ENCODE assay signal across 21 mouse cellular contexts in the genomic region with DNA sequence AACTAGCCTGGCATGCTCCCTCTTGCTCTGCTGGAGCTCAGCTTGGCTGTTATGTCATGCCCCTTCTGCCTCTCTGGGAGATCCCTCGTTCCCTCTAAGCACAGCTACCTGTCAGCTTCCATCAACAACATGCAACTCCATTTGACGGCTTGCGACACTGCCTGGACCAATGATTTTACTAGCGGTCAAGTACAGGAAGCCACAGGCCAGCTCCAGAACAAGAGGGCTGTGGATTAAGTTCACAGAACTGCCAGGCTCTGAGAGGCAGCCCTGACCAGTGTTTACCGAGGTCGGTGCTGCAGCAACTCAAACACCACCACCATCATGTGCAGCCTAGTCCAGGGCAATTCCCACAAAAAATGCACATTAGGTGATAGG. TPM values are rescaled to one million over a fixed set of nuclear protein-coding genes. Genes with fewer than 3 reads are reported as not detected.
DNase-seq lines count a peak whose midpoint lies in the region; ATAC-seq and TF ChIP-seq lines count a peak whose summit lies in the region.
"Had no signal": no experiment of that assay in that cellular context is flagged by ENCODE, and none has a peak within 500 bp of the region (broad histone marks: within the 10 kb centered on the region; RNA-seq: fewer than 3 reads in every experiment).

No protein-coding gene starts in this region.

- DNase-seq in gastrocnemius, adult 2 months: no peak
- no peak for DNase-seq in gastrocnemius, postnatal 25 days
- DNase-seq in lung, embryonic 14.5 days: no peak
- DNase-seq in kidney, adult 9 months: no peak
- no peak for DNase-seq in left cerebral cortex, adult 9 months (ENCODE audit: low spot score in 2 of 2)
- DNase-seq: cerebellum, postnatal 14 days; liver, postnatal 0 days; midbrain, embryonic 14.5 days; thymus, postnatal 25 days had no signal

- H3K9me3 ChIP-seq in intestine, embryonic 15.5 days: no peaks in the 10 kb centered on the region
- no peaks in the 10 kb centered on the region for H3K9me3 ChIP-seq in intestine, embryonic 16.5 days (ENCODE audit: control insufficient read depth, low read length)
- H3K9me3 ChIP-seq in lung, embryonic 14.5 days (ENCODE audit: low read depth, low read length): no peaks in the 10 kb centered on the region
- H3K9me3 ChIP-seq in stomach, embryonic 15.5 days: no peaks in the 10 kb centered on the region
- H3K9me3 ChIP-seq: forebrain, embryonic 10.5 days had no signal

- WGBS in intestine, embryonic 15.5 days: 69% methylated on average over 6 of the region's 6 CpGs
- WGBS in intestine, embryonic 16.5 days: 72% methylated on average over 6 of the region's 6 CpGs
- WGBS in lung, embryonic 14.5 days: 39% methylated on average over 6 of the region's 6 CpGs
- 54% methylated on average over 6 of the region's 6 CpGs for WGBS in stomach, embryonic 15.5 days

- no peak for TF ChIP-seq CTCF in gastrocnemius, adult 2 months (IDR thresholded peaks at IDR 0.05)
- TF ChIP-seq CTCF in lung, embryonic 14.5 days (IDR thresholded peaks at IDR 0.05; ENCODE audit: low read depth): no peak

- no peaks in the 10 kb centered on the region for H3K27me3 ChIP-seq in intestine, embryonic 15.5 days (replicated peaks)
- no peaks in the 10 kb centered on the region for H3K27me3 ChIP-seq in intestine, embryonic 16.5 days (replicated peaks; ENCODE audit: control insufficient read depth, insufficient read depth, low read length)
- H3K27me3 ChIP-seq in lung, embryonic 14.5 days (ENCODE audit: insufficient read depth, low read length): no peaks in the 10 kb centered on the region
- no peaks in the 10 kb centered on the region for H3K27me3 ChIP-seq in stomach, embryonic 15.5 days (replicated peaks)

- ATAC-seq in intestine, embryonic 15.5 days: no peak
- no peak for ATAC-seq in intestine, embryonic 16.5 days
- ATAC-seq in lung, embryonic 14.5 days (ENCODE audit: insufficient read depth): no peak; the same call in 1 of the 2 replicates
- no peak for ATAC-seq in stomach, embryonic 15.5 days (ENCODE audit: insufficient read depth, low FRiP score, low read depth)
- ATAC-seq: inflammation-experienced regulatory T-cells, adult 6 months; liver, postnatal 0 days had no signal

- intact Hi-C loops in gastrocnemius, adult 2 months (cut with DNase I): loop anchor here (5.0 kb wide), 1 partner anchor 35 kb away; no protein-coding TSS in a partner anchor

- H3K9ac ChIP-seq in intestine, embryonic 15.5 days: no peak overlapping the region
- no peak overlapping the region for H3K9ac ChIP-seq in intestine, embryonic 16.5 days (ENCODE audit: low read depth, low read length)
- no peak overlapping the region for H3K9ac ChIP-seq in lung, embryonic 14.5 days
- no peak overlapping the region for H3K9ac ChIP-seq in stomach, embryonic 15.5 days
- H3K9ac ChIP-seq: liver, postnatal 0 days had no signal

- H3K4me3 ChIP-seq in gastrocnemius, adult 2 months: no peak overlapping the region
- H3K4me3 ChIP-seq in intestine, embryonic 15.5 days (replicated peaks): no peak overlapping the region
- no peak overlapping the region for H3K4me3 ChIP-seq in intestine, embryonic 16.5 days (ENCODE audit: low read length)
- no peak overlapping the region for H3K4me3 ChIP-seq in lung, embryonic 14.5 days (ENCODE audit: low read depth, low read length)
- no peak overlapping the region for H3K4me3 ChIP-seq in stomach, embryonic 15.5 days (replicated peaks)
- H3K4me3 ChIP-seq: forebrain, embryonic 10.5 days had no signal

- peaks cover 20% of the 10 kb centered on the region for H3K36me3 ChIP-seq in intestine, embryonic 15.5 days
- H3K36me3 ChIP-seq in intestine, embryonic 16.5 days (ENCODE audit: control insufficient read depth, insufficient read depth, low read length): peaks cover 13% of the 10 kb centered on the region
- H3K36me3 ChIP-seq in lung, embryonic 14.5 days (ENCODE audit: insufficient read depth): peaks cover 38% of the 10 kb centered on the region
- peaks cover 8% of the 10 kb centered on the region for H3K36me3 ChIP-seq in stomach, embryonic 15.5 days

- peak overlapping the region; percentile 84 for H3K27ac ChIP-seq in gastrocnemius, adult 2 months
- H3K27ac ChIP-seq in intestine, embryonic 15.5 days: 0 out of 2 replicates have a peak overlapping the region, but pooled peaks have one; percentile 27
- H3K27ac ChIP-seq in intestine, embryonic 16.5 days (ENCODE audit: low read length): no peak overlapping the region
- peak overlapping the region; percentile 47; the same call in 1 of the 2 replicates for H3K27ac ChIP-seq in lung, embryonic 14.5 days (ENCODE audit: low read depth)
- peak overlapping the region; percentile 31; the same call in 1 of the 2 replicates for H3K27ac ChIP-seq in stomach, embryonic 15.5 days
- H3K27ac ChIP-seq: forebrain, embryonic 10.5 days had no signal

- peaks cover 7% of the 10 kb centered on the region for H3K4me1 ChIP-seq in intestine, embryonic 15.5 days (replicated peaks)
- no peaks in the 10 kb centered on the region for H3K4me1 ChIP-seq in intestine, embryonic 16.5 days (ENCODE audit: control insufficient read depth, insufficient read depth, low read length)
- no peaks in the 10 kb centered on the region for H3K4me1 ChIP-seq in lung, embryonic 14.5 days (ENCODE audit: insufficient read depth)
- H3K4me1 ChIP-seq in stomach, embryonic 15.5 days: 0 out of 2 replicates have a peak, but pooled peaks cover 10% of the 10 kb centered on the region
- H3K4me1 ChIP-seq: forebrain, embryonic 10.5 days had no signal

- H3K4me2 ChIP-seq in intestine, embryonic 15.5 days (replicated peaks): no peak overlapping the region
- H3K4me2 ChIP-seq in intestine, embryonic 16.5 days (ENCODE audit: low read depth, low read length): no peak overlapping the region
- H3K4me2 ChIP-seq in lung, embryonic 14.5 days: no peak overlapping the region
- no peak overlapping the region for H3K4me2 ChIP-seq in stomach, embryonic 15.5 days

RNA-seq across cellular contexts. Expression of a gene that starts 12.2 kb away (rescaled TPM):
- not detected for total RNA-seq in gastrocnemius, adult 2 months (2021)
- not detected for total RNA-seq in gastrocnemius, postnatal 25 days (2021)
- polyA plus RNA-seq in intestine, embryonic 15.5 days (2015; fragmentation: Nextera tagmentation; extraction: Ambion mirVana): 0.61 and 1.0 TPM in 2 replicates
- polyA plus RNA-seq in intestine, embryonic 16.5 days (2015; fragmentation: Nextera tagmentation; extraction: Ambion mirVana): 0.95 and 2.1 TPM in 2 replicates
- polyA plus RNA-seq in lung, embryonic 14.5 days (2014; fragmentation: Nextera tagmentation; extraction: Ambion mirVana): not detected in 2 replicates
- 0.27 TPM in 1 of 2 replicates, not detected in the other for polyA plus RNA-seq in stomach, embryonic 15.5 days (2015; fragmentation: Nextera tagmentation; extraction: Ambion mirVana)
- total RNA-seq: adrenal gland, postnatal 14 days; hematopoietic stem cell, adult 5-6 weeks; layer of hippocampus, postnatal 14 days had no signal
- polyA plus RNA-seq: embryonic facial prominence, embryonic 11.5 days; forebrain, embryonic 10.5 days; frontal cortex, adult 2 months; inflammation-experienced regulatory T-cells, adult 6 months; limb, embryonic 11.5 days; liver, postnatal 0 days; midbrain, embryonic 14.5 days; neural tube, embryonic 11.5 days had no signal

RNA-seq across cellular contexts. Expression of a gene that starts 25.2 kb away (rescaled TPM):
- under 1 TPM; 0.33 to 0.45 TPM for total RNA-seq in gastrocnemius, adult 2 months (2021)
- total RNA-seq in gastrocnemius, postnatal 25 days (2021): under 1 TPM; 0.28 to 0.64 TPM
- polyA plus RNA-seq in intestine, embryonic 15.5 days (2015; fragmentation: Nextera tagmentation; extraction: Ambion mirVana): 0.09 TPM in 1 of 2 replicates, not detected in the other
- 0.20 TPM in 1 of 2 replicates, not detected in the other for polyA plus RNA-seq in intestine, embryonic 16.5 days (2015; fragmentation: Nextera tagmentation; extraction: Ambion mirVana)
- not detected in 2 replicates for polyA plus RNA-seq in lung, embryonic 14.5 days (2014; fragmentation: Nextera tagmentation; extraction: Ambion mirVana)
- polyA plus RNA-seq in stomach, embryonic 15.5 days (2015; fragmentation: Nextera tagmentation; extraction: Ambion mirVana): 0.06 and 0.08 TPM in 2 replicates
- total RNA-seq: hematopoietic stem cell, adult 5-6 weeks; layer of hippocampus, postnatal 14 days had no signal
- polyA plus RNA-seq: embryonic facial prominence, embryonic 11.5 days; forebrain, embryonic 10.5 days; frontal cortex, adult 2 months; limb, embryonic 11.5 days; liver, postnatal 0 days; midbrain, embryonic 14.5 days; neural tube, embryonic 11.5 days had no signal

RNA-seq across cellular contexts. Expression of a gene that starts 54.9 kb away (rescaled TPM):
- 10 to 100 TPM; 95.0 to 95.1 TPM for total RNA-seq in gastrocnemius, adult 2 months (2021)
- total RNA-seq in gastrocnemius, postnatal 25 days (2021): 10 to 100 TPM; 79.8 to 85.6 TPM
- 72.6 and 97.7 TPM in 2 replicates for polyA plus RNA-seq in intestine, embryonic 15.5 days (2015; fragmentation: Nextera tagmentation; extraction: Ambion mirVana)
- 61.9 and 72.3 TPM in 2 replicates for polyA plus RNA-seq in intestine, embryonic 16.5 days (2015; fragmentation: Nextera tagmentation; extraction: Ambion mirVana)
- 133 and 134 TPM in 2 replicates for polyA plus RNA-seq in lung, embryonic 14.5 days (2014; fragmentation: Nextera tagmentation; extraction: Ambion mirVana)
- 77.5 and 85.7 TPM in 2 replicates for polyA plus RNA-seq in stomach, embryonic 15.5 days (2015; fragmentation: Nextera tagmentation; extraction: Ambion mirVana)

RNA-seq across cellular contexts. Expression of a gene that starts 55.1 kb away (rescaled TPM):
- 10 to 100 TPM; 24.0 to 28.5 TPM for total RNA-seq in gastrocnemius, adult 2 months (2021)
- 10 to 100 TPM; 24.3 to 26.7 TPM for total RNA-seq in gastrocnemius, postnatal 25 days (2021)
- 14.1 and 14.3 TPM in 2 replicates for polyA plus RNA-seq in intestine, embryonic 15.5 days (2015; fragmentation: Nextera tagmentation; extraction: Ambion mirVana)
- 15.3 and 16.0 TPM in 2 replicates for polyA plus RNA-seq in intestine, embryonic 16.5 days (2015; fragmentation: Nextera tagmentation; extraction: Ambion mirVana)
- 18.2 and 18.6 TPM in 2 replicates for polyA plus RNA-seq in lung, embryonic 14.5 days (2014; fragmentation: Nextera tagmentation; extraction: Ambion mirVana)
- 16.5 and 17.1 TPM in 2 replicates for polyA plus RNA-seq in stomach, embryonic 15.5 days (2015; fragmentation: Nextera tagmentation; extraction: Ambion mirVana)
